Mouse (Mus musculus): ENCODE measurements around the gene Izumo2. TPM values are rescaled to one million over a fixed set of nuclear protein-coding genes. Genes with fewer than 3 reads are reported as not detected.

Izumo2 gene
- not detected in 2 replicates for polyA plus RNA-seq (2015; fragmentation: Nextera tagmentation; extraction: Ambion mirVana)

DNA sequence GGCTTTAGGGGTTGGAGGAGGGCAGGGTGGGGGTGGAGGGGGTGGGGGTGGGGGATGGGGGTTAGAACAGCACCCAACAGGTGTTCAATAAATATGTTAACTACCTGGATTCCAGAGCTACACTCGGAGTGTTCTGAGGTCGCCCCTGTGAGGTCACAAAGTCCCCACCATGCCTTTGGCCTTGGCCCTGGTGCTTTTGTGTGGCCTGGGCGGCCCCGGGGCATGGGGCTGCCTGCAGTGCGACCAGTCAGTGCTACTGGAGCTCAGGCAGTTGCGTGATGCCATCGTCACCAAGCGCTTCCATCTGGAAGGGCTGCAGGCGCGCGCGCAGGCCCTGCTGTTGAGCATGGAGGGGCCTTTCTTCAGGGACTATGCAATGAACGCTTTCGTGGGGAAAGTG lies at the start of gene Izumo2:
Gene Izumo2, plus strand, starts transcription at position 169 of the 400 bp plus-strand sequence.
- Histone ChIP-seq H3K36me3 (no peaks in the 10 kb centered on the region), H3K4me2 (no peak within 1 kb of the TSS), H3K27ac (no peak within 1 kb of the TSS), H3K4me1 (no peaks in the 10 kb centered on the region), H3K4me3 (no peak within 1 kb of the TSS), H3K9me3 (no peaks in the 10 kb centered on the region), H3K9ac (no peak within 1 kb of the TSS), H3K27me3 (no peaks in the 10 kb centered on the region)
- no peak for ATAC-seq (ENCODE audit: insufficient number of reproducible peaks, insufficient read depth, low FRiP score, low TSS enrichment, low read depth)
- 69% methylated on average over 14 of the region's 14 CpGs for WGBS

GRCm38 (mm10) chr7:44661219-44661618 lies 47.3 kb upstream of the Izumo2 start:
- H3K27ac ChIP-seq: 0 out of 2 replicates have a peak overlapping the region, but pooled peaks have one; percentile 81
- WGBS: 71% methylated on average over 5 of the region's 5 CpGs
- ATAC-seq (ENCODE audit: insufficient number of reproducible peaks, insufficient read depth, low FRiP score, low TSS enrichment, low read depth): no peak

GRCm38 (mm10) chr7:44662168-44662567 lies 46.4 kb upstream of the Izumo2 start:
- H3K4me1 ChIP-seq: peaks cover 10% of the 10 kb centered on the region
- ATAC-seq (ENCODE audit: insufficient number of reproducible peaks, insufficient read depth, low FRiP score, low TSS enrichment, low read depth): peak; percentile 68
- no peaks in the 10 kb centered on the region for H3K27me3 ChIP-seq
- WGBS: 15% methylated on average over 8 of the region's 8 CpGs
- no peak overlapping the region for H3K9ac ChIP-seq
- peak overlapping the region; percentile 81 for H3K27ac ChIP-seq
- no peaks in the 10 kb centered on the region for H3K36me3 ChIP-seq
- H3K4me3 ChIP-seq: no peak overlapping the region
- peak overlapping the region; percentile 18; the same call in 1 of the 2 replicates for H3K4me2 ChIP-seq
- H3K9me3 ChIP-seq: no peaks in the 10 kb centered on the region

More at GRCm38 (mm10) chr7:44661219-44661618, 47.3 kb upstream of the Izumo2 start:
- H3K27me3 ChIP-seq: no peaks in the 10 kb centered on the region
- H3K9ac ChIP-seq: no peak overlapping the region
- no peak overlapping the region for H3K4me2 ChIP-seq
- peaks cover 10% of the 10 kb centered on the region for H3K4me1 ChIP-seq
- H3K4me3 ChIP-seq: no peak overlapping the region
- no peaks in the 10 kb centered on the region for H3K9me3 ChIP-seq
- H3K36me3 ChIP-seq: no peaks in the 10 kb centered on the region

GRCm38 (mm10) chr7:44662569-44662968 lies 46.0 kb upstream of the Izumo2 start:
- H3K36me3 ChIP-seq: no peaks in the 10 kb centered on the region
- H3K4me3 ChIP-seq: no peak overlapping the region
- H3K9me3 ChIP-seq: no peaks in the 10 kb centered on the region
- H3K27ac ChIP-seq: peak overlapping the region; percentile 81
- 0 out of 2 replicates have a peak overlapping the region, but pooled peaks have one; percentile 17 for H3K9ac ChIP-seq
- no peaks in the 10 kb centered on the region for H3K27me3 ChIP-seq
- peak overlapping the region; percentile 18; the same call in 1 of the 2 replicates for H3K4me2 ChIP-seq
- H3K4me1 ChIP-seq: peaks cover 10% of the 10 kb centered on the region
- 4% methylated on average over 3 of the region's 3 CpGs for WGBS
- peak; percentile 56 for ATAC-seq (ENCODE audit: insufficient number of reproducible peaks, insufficient read depth, low FRiP score, low TSS enrichment, low read depth)

- Histone ChIP-seq H3K4me2 (no peak overlapping the region), H3K27me3 (peaks cover 9% of the 10 kb centered on the region), H3K36me3 (no peaks in the 10 kb centered on the region), H3K4me1 (peaks cover 7% of the 10 kb centered on the region; the same call in 1 of the 2 replicates), H3K4me3 (no peak overlapping the region), H3K9me3 (no peaks in the 10 kb centered on the region), H3K9ac (no peak overlapping the region), H3K27ac (peak overlapping the region; percentile 81)
- no peak for ATAC-seq (ENCODE audit: insufficient number of reproducible peaks, insufficient read depth, low FRiP score, low TSS enrichment, low read depth)
- WGBS: 73% methylated on average over 5 of the region's 5 CpGs
Measured at GRCm38 (mm10) chr7:44663546-44663945, 45.0 kb upstream of the Izumo2 start.

GRCm38 (mm10) chr7:44664731-44665130 lies 43.8 kb upstream of the Izumo2 start:
- Histone ChIP-seq H3K9ac (no peak overlapping the region), H3K4me3 (no peak overlapping the region), H3K27me3 (peaks cover 18% of the 10 kb centered on the region), H3K4me1 (peaks cover 7% of the 10 kb centered on the region; the same call in 1 of the 2 replicates), H3K36me3 (no peaks in the 10 kb centered on the region), H3K27ac (no peak overlapping the region), H3K9me3 (no peaks in the 10 kb centered on the region), H3K4me2 (no peak overlapping the region)
- ATAC-seq (ENCODE audit: insufficient number of reproducible peaks, insufficient read depth, low FRiP score, low TSS enrichment, low read depth): no peak
- 37% methylated on average over 11 of the region's 11 CpGs for WGBS

- WGBS: 79% methylated on average over 2 of the region's 2 CpGs
- Histone ChIP-seq H3K4me1 (peaks cover 19% of the 10 kb centered on the region; the same call in 1 of the 2 replicates), H3K27ac (no peak overlapping the region), H3K4me3 (no peak overlapping the region), H3K27me3 (peaks cover 35% of the 10 kb centered on the region), H3K4me2 (no peak overlapping the region), H3K36me3 (no peaks in the 10 kb centered on the region), H3K9ac (no peak overlapping the region), H3K9me3 (no peaks in the 10 kb centered on the region)
- no peak for ATAC-seq (ENCODE audit: insufficient number of reproducible peaks, insufficient read depth, low FRiP score, low TSS enrichment, low read depth)
Measured at GRCm38 (mm10) chr7:44666462-44666861, 42.1 kb upstream of the Izumo2 start.

DNA sequence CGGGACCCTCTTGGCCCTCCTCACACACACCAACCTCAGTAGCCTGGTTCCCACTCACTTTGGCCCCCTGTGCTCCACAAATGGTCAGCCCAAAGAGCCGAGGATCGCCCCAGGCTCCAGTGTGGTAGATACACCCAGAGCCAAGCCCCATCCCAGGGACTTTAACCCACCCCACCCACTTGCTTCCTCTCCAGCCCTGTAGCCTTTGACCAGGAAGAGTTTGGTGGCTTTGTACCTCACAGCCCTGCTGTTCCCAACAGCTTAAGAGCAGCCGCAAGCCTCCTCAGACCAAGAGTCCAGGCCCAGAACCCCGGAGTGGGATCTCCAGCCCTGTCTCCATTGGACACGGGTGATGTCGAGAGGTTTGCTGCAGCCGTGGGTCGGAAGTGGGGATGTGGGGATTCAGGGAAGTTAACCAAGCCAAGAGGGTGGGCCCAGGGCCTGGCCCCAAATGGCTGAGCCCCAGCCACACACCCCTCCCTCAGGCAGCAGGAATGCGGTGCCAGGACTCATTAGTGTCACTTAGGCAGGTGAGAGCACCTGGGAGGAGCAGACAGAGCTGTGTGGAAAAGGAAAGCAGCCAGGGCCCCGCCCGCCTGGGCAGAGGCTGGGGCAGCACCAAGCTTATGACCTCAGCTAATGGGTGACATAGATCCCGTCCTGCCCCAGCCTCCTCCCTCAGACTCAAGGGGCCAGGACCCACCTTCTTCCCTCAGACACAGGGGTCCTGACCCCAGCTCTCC lies 40.4 kb upstream of the Izumo2 start:
- H3K36me3 ChIP-seq: no peaks in the 10 kb centered on the region
- H3K9ac ChIP-seq: no peak overlapping the region; the same call in 1 of the 2 replicates
- peak overlapping the region; percentile 26 for H3K4me2 ChIP-seq
- H3K27ac ChIP-seq: peak overlapping the region; percentile 44; the same call in 1 of the 2 replicates
- peaks cover 16% of the 10 kb centered on the region; the same call in 1 of the 2 replicates for H3K4me1 ChIP-seq
- H3K27me3 ChIP-seq: peaks cover 42% of the 10 kb centered on the region
- H3K4me3 ChIP-seq: peak overlapping the region; percentile 15
- WGBS: 60% methylated on average over 11 of the region's 13 CpGs
- ATAC-seq (ENCODE audit: insufficient number of reproducible peaks, insufficient read depth, low FRiP score, low TSS enrichment, low read depth): peak; percentile 28; the same call in 1 of the 2 replicates
- no peaks in the 10 kb centered on the region for H3K9me3 ChIP-seq

DNA sequence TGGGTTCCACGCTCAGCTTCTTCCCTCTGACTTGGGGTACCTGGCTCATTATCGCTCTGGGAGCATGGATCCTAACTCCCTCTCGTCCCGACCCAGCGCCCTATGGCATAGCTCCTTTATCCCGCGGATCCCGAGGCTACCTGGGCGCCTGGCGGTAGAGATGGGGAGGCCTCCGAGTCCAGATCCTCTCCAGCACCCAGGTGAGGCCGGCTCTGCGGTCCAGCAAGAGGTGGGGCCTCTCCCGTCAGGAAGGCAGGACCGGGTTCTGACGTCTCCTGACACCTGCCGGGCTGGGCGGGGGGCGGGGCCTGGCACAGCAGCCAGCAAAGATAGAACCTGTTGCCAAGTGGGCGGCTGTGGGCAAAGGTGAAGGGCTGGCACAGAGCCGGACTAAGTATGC lies 39.4 kb upstream of the Izumo2 start:
- Histone ChIP-seq H3K27ac (peak overlapping the region; percentile 34; the same call in 1 of the 2 replicates), H3K9me3 (no peaks in the 10 kb centered on the region), H3K4me3 (peak overlapping the region; percentile 15; the same call in 1 of the 2 replicates), H3K4me2 (peak overlapping the region; percentile 26), H3K9ac (peak overlapping the region; percentile 36; the same call in 1 of the 2 replicates), H3K4me1 (peaks cover 16% of the 10 kb centered on the region; the same call in 1 of the 2 replicates), H3K27me3 (peaks cover 42% of the 10 kb centered on the region), H3K36me3 (no peaks in the 10 kb centered on the region)
- no peak for ATAC-seq (ENCODE audit: insufficient number of reproducible peaks, insufficient read depth, low FRiP score, low TSS enrichment, low read depth)
- 10% methylated on average over 20 of the region's 21 CpGs for WGBS

- Histone ChIP-seq H3K4me3 (peak within 1 kb of the TSS; percentile 28), H3K27ac (no peak within 1 kb of the TSS), H3K27me3 (peaks cover 42% of the 10 kb centered on the region), H3K36me3 (no peaks in the 10 kb centered on the region), H3K9me3 (no peaks in the 10 kb centered on the region), H3K9ac (no peak within 1 kb of the TSS), H3K4me2 (peak within 1 kb of the TSS; percentile 53), H3K4me1 (peaks cover 12% of the 10 kb centered on the region; the same call in 1 of the 2 replicates)
- WGBS: under 1% methylated on average over 23 of the region's 23 CpGs
- ATAC-seq (ENCODE audit: insufficient number of reproducible peaks, insufficient read depth, low FRiP score, low TSS enrichment, low read depth): peak; percentile 77
Measured at GRCm38 (mm10) chr7:44670803-44671202, 37.7 kb upstream of the Izumo2 start, which contains the start of gene Myh14. TSS of gene Myh14 (minus strand) at chr7:44670843.

- no peaks in the 10 kb centered on the region for H3K36me3 ChIP-seq
- 65% methylated on average over 5 of the region's 5 CpGs for WGBS
- ATAC-seq (ENCODE audit: insufficient number of reproducible peaks, insufficient read depth, low FRiP score, low TSS enrichment, low read depth): no peak
Measured at GRCm38 (mm10) chr7:44672193-44672592, 36.3 kb upstream of the Izumo2 start.

More at GRCm38 (mm10) chr7:44672193-44672592, 36.3 kb upstream of the Izumo2 start:
- Histone ChIP-seq H3K27me3 (peaks cover 42% of the 10 kb centered on the region), H3K27ac (no peak overlapping the region), H3K4me1 (peaks cover 12% of the 10 kb centered on the region; the same call in 1 of the 2 replicates), H3K4me2 (no peak overlapping the region), H3K9ac (no peak overlapping the region), H3K4me3 (no peak overlapping the region), H3K9me3 (no peaks in the 10 kb centered on the region)

All from embryonic facial prominence, embryonic 13.5 days (tissue).